7 mouse cellular contexts compared by ENCODE assay signal in genomic region chr3:138740843-138741540, GRCm38 (mm10). TPM values are rescaled to one million over a fixed set of nuclear protein-coding genes. Genes with fewer than 3 reads are reported as not detected.
DNase-seq lines count a peak whose midpoint lies in the region; ATAC-seq and TF ChIP-seq lines count a peak whose summit lies in the region.

No protein-coding gene starts in this region.

- peaks cover 5% of the 10 kb centered on the region; the same call in 1 of the 2 replicates for H3K27me3 ChIP-seq in embryonic facial prominence, embryonic 14.5 days (replicated peaks; ENCODE audit: control insufficient read depth, insufficient read depth, low read length)
- H3K27me3 ChIP-seq in limb, embryonic 13.5 days, result peaks cover 15% of the 10 kb centered on the region
- H3K27me3 ChIP-seq in splenic B cell, adult 2 months (ENCODE audit: control insufficient read depth, insufficient read depth, low read length, poor library complexity, severe bottlenecking), result no peaks in the 10 kb centered on the region

- H3K36me3 ChIP-seq in embryonic facial prominence, embryonic 14.5 days (ENCODE audit: control insufficient read depth, insufficient read depth, low read length), result no peaks in the 10 kb centered on the region
- no peaks in the 10 kb centered on the region for H3K36me3 ChIP-seq in limb, embryonic 13.5 days
- no peaks in the 10 kb centered on the region for H3K36me3 ChIP-seq in splenic B cell, adult 2 months (ENCODE audit: control insufficient read depth, insufficient read depth, low read length, poor library complexity, severe bottlenecking)

- intact Hi-C loops in left cerebral cortex, adult 2 months (cut with DNase I), result loop anchor here (5.0 to 10.0 kb wide), 2 partner anchors 364 to 451 kb away; no protein-coding TSS in a partner anchor
- intact Hi-C loops in left cerebral cortex, postnatal 25 days (cut with DNase I), result loop anchor here (5.0 to 10.0 kb wide), 4 partner anchors 194 to 464 kb away; partner anchors contain the start of genes Eif4e, Rap1gds1 and Stpg2

- ATAC-seq in embryonic facial prominence, embryonic 14.5 days (ENCODE audit: low read depth), result no peak
- no peak for ATAC-seq in limb, embryonic 13.5 days (ENCODE audit: low FRiP score, low read depth)
- no peak for ATAC-seq in inflammation-experienced regulatory T-cells, adult 6 months

- DNase-seq in left cerebral cortex, adult 2 months (ENCODE audit: extremely low spot score in 1 of 2, low spot score in 2 of 2), result no peak
- DNase-seq in left cerebral cortex, postnatal 25 days (ENCODE audit: low spot score in 2 of 2), result no peak
- no peak for DNase-seq in embryonic facial prominence, embryonic 14.5 days (ENCODE audit: low spot score)
- DNase-seq in splenic B cell, adult 2 months (ENCODE audit: low read depth, low spot score), result peak; percentile 9
- no peak for DNase-seq in adrenal gland, postnatal 25 days

- peak overlapping the region; percentile 63 for H3K4me3 ChIP-seq in left cerebral cortex, adult 2 months
- H3K4me3 ChIP-seq in embryonic facial prominence, embryonic 14.5 days (ENCODE audit: low read depth, low read length), result no peak overlapping the region
- H3K4me3 ChIP-seq in limb, embryonic 13.5 days, result peak overlapping the region; percentile 78

- H3K4me1 ChIP-seq in embryonic facial prominence, embryonic 14.5 days (ENCODE audit: control insufficient read depth, insufficient read depth, low read length), result peaks cover 12% of the 10 kb centered on the region
- peaks cover 24% of the 10 kb centered on the region for H3K4me1 ChIP-seq in limb, embryonic 13.5 days

- no peaks in the 10 kb centered on the region for H3K9me3 ChIP-seq in embryonic facial prominence, embryonic 14.5 days (ENCODE audit: control insufficient read depth, low read length)
- no peaks in the 10 kb centered on the region for H3K9me3 ChIP-seq in limb, embryonic 13.5 days

- H3K4me2 ChIP-seq in embryonic facial prominence, embryonic 14.5 days (ENCODE audit: low read depth, low read length), result peak overlapping the region; percentile 73
- peak overlapping the region; percentile 91 for H3K4me2 ChIP-seq in limb, embryonic 13.5 days (replicated peaks)

- peak overlapping the region; percentile 95; the same call in 1 of the 2 replicates for H3K27ac ChIP-seq in left cerebral cortex, adult 2 months
- H3K27ac ChIP-seq in embryonic facial prominence, embryonic 14.5 days (replicated peaks; ENCODE audit: low read depth, low read length), result no peak overlapping the region
- no peak overlapping the region for H3K27ac ChIP-seq in limb, embryonic 13.5 days

- no peak for TF ChIP-seq CTCF in left cerebral cortex, adult 2 months (IDR thresholded peaks at IDR 0.05)

- 75% methylated on average over 8 of the region's 8 CpGs for WGBS in embryonic facial prominence, embryonic 14.5 days
- 66% methylated on average over 8 of the region's 8 CpGs for WGBS in limb, embryonic 13.5 days

- no peak overlapping the region for H3K9ac ChIP-seq in embryonic facial prominence, embryonic 14.5 days (ENCODE audit: low read depth, low read length)
- no peak overlapping the region for H3K9ac ChIP-seq in limb, embryonic 13.5 days

RNA-seq across cellular contexts. Expression of gene Tspan5, which starts 1.0 kb away (rescaled TPM):
- total RNA-seq in left cerebral cortex, adult 2 months (2021), result 100 to 1,000 TPM; 242 to 281 TPM
- 100 to 1,000 TPM; 260 to 264 TPM for total RNA-seq in left cerebral cortex, postnatal 25 days (2021)
- polyA plus RNA-seq in embryonic facial prominence, embryonic 14.5 days (2014; fragmentation: Nextera tagmentation; extraction: Ambion mirVana), result 38.7 and 40.6 TPM in 2 replicates
- 31.8 and 32.8 TPM in 2 replicates for polyA plus RNA-seq in limb, embryonic 13.5 days (2015; fragmentation: Nextera tagmentation; extraction: Ambion mirVana)
- polyA plus RNA-seq in inflammation-experienced regulatory T-cells, adult 6 months (2017; shearing (Covaris generic)), result 10 to 100 TPM in 1 of 3 experiments, 1 to 10 TPM in 2; 4.1 to 11.4 (median 8.2) TPM
- total RNA-seq in adrenal gland, postnatal 25 days (2021), result 50.1 and 58.3 TPM in 2 replicates
